Mouse (Mus musculus) thymus, adult 2 months (tissue): ENCODE measurements around the gene Gria1.

Source experiments
- CTCF ChIP-seq: fragments of 200-500 bp; IDR thresholded peaks from 2 replicates; pipeline ENCODE4 v1.5.1; 2012; ENCODE audit warnings: mild to moderate bottlenecking, control low read depth, low read length, moderate library complexity, borderline replicate concordance; ENCODE audit not compliant: control insufficient read depth, poor library complexity, insufficient read depth; ENCODE audit errors: extremely low read depth
- POLR2A ChIP-seq: fragments of 200-500 bp; IDR thresholded peaks from 2 replicates; pipeline ENCODE4 v1.6.1; 2012; ENCODE audit warnings: mild to moderate bottlenecking, low read length, control low read depth, moderate library complexity; ENCODE audit not compliant: control insufficient read depth, poor library complexity, insufficient read depth; ENCODE audit errors: extremely low read depth

DNA sequence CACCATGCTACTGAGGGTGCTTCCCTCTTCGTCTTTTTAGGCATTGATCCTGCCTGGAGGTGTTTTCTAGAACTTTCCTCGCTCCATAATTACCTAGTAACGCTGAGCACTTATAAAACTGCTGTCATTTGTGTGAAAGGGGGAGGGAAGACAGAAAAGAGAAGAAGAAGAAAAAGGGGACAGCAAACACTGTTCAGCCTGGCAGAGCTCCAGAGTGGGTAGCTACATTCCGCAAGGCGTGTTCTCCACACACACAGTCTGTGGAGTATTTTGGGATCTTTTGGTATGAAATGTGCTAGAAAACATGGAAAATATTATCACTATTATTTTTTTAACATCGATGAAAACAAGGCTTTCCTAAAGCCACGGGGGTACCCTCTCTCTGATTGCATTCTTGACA lies 5.8 kb upstream of the Gria1 start:
- TF ChIP-seq CTCF (no peak), POLR2A (no peak)
